In the genomic region with DNA sequence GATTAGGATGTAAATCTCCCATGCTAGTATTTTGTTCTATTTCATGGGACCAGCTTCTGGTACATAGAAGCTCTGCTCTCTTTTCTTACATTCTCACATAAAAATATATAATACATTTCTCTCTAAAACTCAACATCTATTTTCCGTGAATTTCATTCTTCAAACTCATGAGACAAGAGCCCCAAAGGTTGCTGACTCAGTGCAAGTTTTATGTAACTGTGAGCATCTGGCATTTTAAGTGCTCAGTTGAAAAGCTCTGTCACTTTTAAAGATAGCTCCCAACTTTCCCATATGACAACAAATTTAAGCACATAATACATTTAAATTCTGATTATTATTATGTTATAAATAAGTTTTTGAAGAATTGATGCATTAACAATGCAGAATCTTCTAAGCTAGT, we compare ENCODE assay signal across 16 mouse cellular contexts.
"Had no signal": no experiment of that assay in that cellular context is flagged by ENCODE, and none has a peak within 500 bp of the region (broad histone marks: within the 10 kb centered on the region; RNA-seq: fewer than 3 reads in every experiment).

No protein-coding gene starts in this region.

- H3K27ac ChIP-seq: liver, embryonic 14.5 days; midbrain, embryonic 10.5 days; midbrain, embryonic 12.5 days; neural tube, embryonic 13.5 days; neural tube, embryonic 15.5 days had no signal

- H3K4me3 ChIP-seq: midbrain, embryonic 10.5 days; midbrain, embryonic 12.5 days; myocyte; neural tube, embryonic 13.5 days; neural tube, embryonic 15.5 days had no signal

- DNase-seq: lung, adult 18-20 months; lung, embryonic 14.5 days; lung, postnatal 10 days; lung, postnatal 4 days; midbrain, embryonic 14.5 days; retina, postnatal 1 day; spleen, adult 18-20 months; thymus, adult 2 months; thymus, postnatal 25 days; thymus, postnatal 4 days had no signal
